Mouse (Mus musculus): Measurements from ENCODE around the gene Ndufs7. TPM values are rescaled to one million over a fixed set of nuclear protein-coding genes. Genes with fewer than 3 reads are reported as not detected.

Gene Ndufs7
- total and polyA plus RNA-seq, 3 experiments: 154 to 282 (median 222) TPM

GRCm38 (mm10) chr10:80238306-80238705 lies 10.6 kb upstream of the Ndufs7 start:
- no peaks in the 10 kb centered on the region for H3K9me3 ChIP-seq (replicated peaks; ENCODE audit: low read length)
- in situ Hi-C loops (cut with MboI; ENCODE audit: low pct_ligation_motif_present, low pct_unique_long_range_greater_than_20kb, low sequenced_read_pairs): no loop called here
- H3K36me3 ChIP-seq (replicated peaks in 1 of 2; ENCODE audit: control insufficient read depth in 1 of 2, insufficient read depth in 1 of 2, low read length in 1 of 2): peaks cover 92 to 96% of the 10 kb centered on the region in 2 experiments
- H3K27ac ChIP-seq (ENCODE audit: insufficient read depth, low read depth): no peak overlapping the region
- no peaks in the 10 kb centered on the region for H3K27me3 ChIP-seq (replicated peaks)
- dilution Hi-C loops (cut with MboI; ENCODE audit: extremely low pct_ligation_motif_present, extremely low pct_unique_long_range_greater_than_20kb, low sequenced_read_pairs): no loop called here
- H3K4me2 ChIP-seq (ENCODE audit: insufficient read depth, low read depth, poor library complexity, severe bottlenecking): no peak overlapping the region
- no peak overlapping the region for H3K9ac ChIP-seq (ENCODE audit: insufficient read depth, low read depth)
- no peak for DNase-seq (ENCODE audit: extremely low read depth)
- no peaks in the 10 kb centered on the region for H3K79me2 ChIP-seq (replicated peaks; ENCODE audit: control insufficient read depth, extremely low read depth, insufficient read depth, poor library complexity, severe bottlenecking)
- TF ChIP-seq CTCF (conservative IDR thresholded peaks at IDR 0.05 in 1 of 2, IDR thresholded peaks at IDR 0.05 in 1 of 2; ENCODE audit: low read depth in 2 of 2, low read length in 2 of 2): no peak
- no peak for TF ChIP-seq ZC3H11A (IDR thresholded peaks at IDR 0.05; ENCODE audit: low read depth, low read length)
- TF ChIP-seq MAFK (IDR thresholded peaks at IDR 0.05; ENCODE audit: insufficient replicate concordance, low read length): no peak
- no peak for TF ChIP-seq CHD2 (IDR thresholded peaks at IDR 0.05; ENCODE audit: low read length)
- no peak for TF ChIP-seq NELFE (IDR thresholded peaks at IDR 0.05; ENCODE audit: low read depth, low read length)
- no peak for TF ChIP-seq ETS1 (conservative IDR thresholded peaks at IDR 0.05; ENCODE audit: low read depth, low read length)
- TF ChIP-seq ELF1 (IDR thresholded peaks at IDR 0.05; ENCODE audit: low read depth, low read length): no peak
- no peak for TF ChIP-seq ZKSCAN1 (IDR thresholded peaks at IDR 0.05; ENCODE audit: borderline replicate concordance, low read depth, low read length)
- TF ChIP-seq CHD1 (IDR thresholded peaks at IDR 0.05; ENCODE audit: low read depth, low read length): no peak
- TF ChIP-seq MEF2A (IDR thresholded peaks at IDR 0.05; ENCODE audit: borderline replicate concordance, low read depth, low read length): no peak
- no peaks in the 10 kb centered on the region for H3K4me1 ChIP-seq (ENCODE audit: control insufficient read depth in 1 of 2, insufficient read depth in 2 of 2)
- no peak overlapping the region for H3K4me3 ChIP-seq (replicated peaks in 1 of 3; ENCODE audit: low read depth in 2 of 3, low read length in 2 of 3, poor library complexity in 1 of 3)

- Histone ChIP-seq H3K4me3 (replicated peaks in 1 of 3; ENCODE audit: low read depth in 2 of 3, low read length in 2 of 3, poor library complexity in 1 of 3) (no peak overlapping the region), H3K9me3 (replicated peaks; ENCODE audit: low read length) (no peaks in the 10 kb centered on the region), H3K4me1 (ENCODE audit: control insufficient read depth in 1 of 2, insufficient read depth in 2 of 2) (no peaks in the 10 kb centered on the region), H3K4me2 (ENCODE audit: insufficient read depth, low read depth, poor library complexity, severe bottlenecking) (no peak overlapping the region), H3K79me2 (replicated peaks; ENCODE audit: control insufficient read depth, extremely low read depth, insufficient read depth, poor library complexity, severe bottlenecking) (no peaks in the 10 kb centered on the region), H3K36me3 (replicated peaks in 1 of 2; ENCODE audit: control insufficient read depth in 1 of 2, insufficient read depth in 1 of 2, low read length in 1 of 2) (peaks cover 91 to 96% of the 10 kb centered on the region in 2 experiments), H3K27ac (ENCODE audit: insufficient read depth, low read depth) (no peak overlapping the region), H3K9ac (ENCODE audit: insufficient read depth, low read depth) (no peak overlapping the region), H3K27me3 (replicated peaks) (no peaks in the 10 kb centered on the region)
- dilution Hi-C loops (cut with MboI; ENCODE audit: extremely low pct_ligation_motif_present, extremely low pct_unique_long_range_greater_than_20kb, low sequenced_read_pairs) (no loop called here), in situ Hi-C loops (cut with MboI; ENCODE audit: low pct_ligation_motif_present, low pct_unique_long_range_greater_than_20kb, low sequenced_read_pairs) (no loop called here)
- TF ChIP-seq NELFE (IDR thresholded peaks at IDR 0.05; ENCODE audit: low read depth, low read length) (no peak), JUN (IDR thresholded peaks at IDR 0.05; ENCODE audit: insufficient read depth, low read depth, low read length) (no peak), IRF4 (IDR thresholded peaks at IDR 0.05; ENCODE audit: low read depth, low read length) (no peak), SMC3 (IDR thresholded peaks at IDR 0.05; ENCODE audit: low read depth, low read length) (no peak), CHD2 (IDR thresholded peaks at IDR 0.05; ENCODE audit: low read length) (no peak), MXI1 (IDR thresholded peaks at IDR 0.05; ENCODE audit: low read depth, low read length) (no peak), RAD21 (IDR thresholded peaks at IDR 0.05; ENCODE audit: low read depth, low read length) (no peak), USF1 (IDR thresholded peaks at IDR 0.05; ENCODE audit: low read depth, low read length) (no peak), MEF2A (IDR thresholded peaks at IDR 0.05; ENCODE audit: borderline replicate concordance, low read depth, low read length) (no peak), ZKSCAN1 (IDR thresholded peaks at IDR 0.05; ENCODE audit: borderline replicate concordance, low read depth, low read length) (no peak), ZC3H11A (IDR thresholded peaks at IDR 0.05; ENCODE audit: low read depth, low read length) (no peak), MAX (IDR thresholded peaks at IDR 0.05; ENCODE audit: low read length) (no peak), JUND (conservative IDR thresholded peaks at IDR 0.05; ENCODE audit: low read depth, low read length) (no peak)
- no peak for DNase-seq (ENCODE audit: extremely low read depth)
Measured at GRCm38 (mm10) chr10:80239791-80240190, 9.1 kb upstream of the Ndufs7 start.
